Mouse (Mus musculus) left cerebral cortex, postnatal 14 days (tissue): ENCODE data around the gene Rap1b. TPM values are rescaled to one million over a fixed set of nuclear protein-coding genes. Genes with fewer than 3 reads are reported as not detected.

Experiments
- DNase-seq, 2 experiments: peaks; one replicate each; pipeline ENCODE4 v3.0.0; 2021 to 2022; ENCODE audit warnings: low spot score in 2 of 2, mixed read lengths in 1 of 2
- intact Hi-C: fragments of 180-260 bp; cut with DNase I; formaldehyde crosslinking; loops from one replicate; pipeline ENCODE4 v1.15.1; 2025
- total RNA-seq, 2 experiments: library from RNA; stranded (reverse); gene quantifications; 2 replicates each; pipeline ENCODE4 v1.2.3; 2021

Gene Rap1b
- total RNA-seq, 2 experiments from 2014 or later, result 76.6 to 76.7 TPM

DNA sequence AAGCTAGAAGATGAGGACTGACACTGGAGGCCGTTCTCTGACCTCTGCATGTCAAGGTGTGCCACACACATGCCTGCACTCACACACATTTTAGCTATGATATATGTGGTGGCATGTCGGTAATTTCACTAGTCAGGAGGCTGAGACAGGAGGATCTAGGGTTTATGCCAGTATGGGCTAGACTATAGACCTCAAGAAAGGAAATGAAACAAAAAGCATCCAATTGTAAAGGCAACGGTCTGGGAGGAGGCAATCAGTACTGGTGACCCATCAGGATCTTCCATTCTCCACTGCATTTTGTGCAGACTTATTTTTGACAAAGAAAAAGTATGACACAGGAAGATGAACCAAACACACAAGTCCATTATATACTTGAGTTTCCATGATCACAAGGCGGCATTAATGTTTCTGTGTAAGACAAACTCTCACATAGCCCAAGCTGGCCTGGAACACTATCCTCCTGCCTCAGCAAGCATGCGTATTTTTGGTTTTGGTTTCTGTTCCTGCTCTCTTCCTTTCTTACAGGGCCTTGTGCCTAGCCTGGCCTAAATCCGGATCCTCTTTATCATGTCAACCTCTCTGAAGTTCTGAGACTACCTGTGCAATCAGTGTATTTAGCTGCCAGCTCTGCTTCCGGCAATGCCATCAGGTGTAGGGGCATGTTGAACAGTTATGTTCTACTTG is 16.2 kb downstream of the Rap1b start:
- intact Hi-C loops, result no loop called here

DNA sequence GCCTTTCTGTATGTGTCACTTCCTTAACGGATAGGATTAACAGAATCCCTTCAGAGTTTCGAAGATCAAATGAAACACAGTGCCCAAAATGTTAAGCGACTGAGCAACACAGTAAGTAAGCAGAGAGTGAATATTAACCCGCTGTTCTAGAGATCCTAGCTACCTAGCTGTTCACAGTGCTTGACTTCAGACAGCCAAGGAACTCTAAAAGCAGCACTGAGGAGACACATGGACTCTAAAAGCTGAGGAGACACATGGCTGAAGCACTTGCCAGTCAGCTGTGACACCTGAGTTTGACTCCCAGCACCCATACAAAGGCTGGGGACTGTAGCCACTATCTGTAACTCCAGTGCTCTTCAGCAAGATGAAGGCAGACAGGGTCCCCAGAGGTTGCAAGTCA is 16.8 kb downstream of the Rap1b start:
- no peak for DNase-seq
- intact Hi-C loops, result no loop called here

More for the DNA sequence above, 16.2 kb downstream of the Rap1b start:
- DNase-seq, result no peak

DNA sequence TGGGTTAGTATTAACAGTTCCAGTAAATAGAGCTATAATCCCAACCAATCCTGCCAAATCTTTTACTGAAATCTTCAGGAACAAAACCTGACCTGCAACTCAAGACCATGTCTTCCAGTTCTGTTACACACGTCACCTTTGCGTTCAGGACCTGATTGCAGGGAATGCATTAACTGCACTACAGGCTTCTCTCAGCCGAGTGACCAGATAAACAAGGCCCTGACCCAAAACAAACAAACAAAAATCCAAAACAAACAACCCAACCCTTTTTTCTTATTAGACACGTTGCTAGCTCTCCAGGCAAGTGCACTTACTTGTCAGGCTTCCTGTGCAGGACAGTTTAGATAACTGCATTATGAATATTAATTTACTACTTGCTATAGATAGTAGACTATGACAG is 17.3 kb downstream of the Rap1b start:
- intact Hi-C loops, result no loop called here
- DNase-seq, result no peak

DNA sequence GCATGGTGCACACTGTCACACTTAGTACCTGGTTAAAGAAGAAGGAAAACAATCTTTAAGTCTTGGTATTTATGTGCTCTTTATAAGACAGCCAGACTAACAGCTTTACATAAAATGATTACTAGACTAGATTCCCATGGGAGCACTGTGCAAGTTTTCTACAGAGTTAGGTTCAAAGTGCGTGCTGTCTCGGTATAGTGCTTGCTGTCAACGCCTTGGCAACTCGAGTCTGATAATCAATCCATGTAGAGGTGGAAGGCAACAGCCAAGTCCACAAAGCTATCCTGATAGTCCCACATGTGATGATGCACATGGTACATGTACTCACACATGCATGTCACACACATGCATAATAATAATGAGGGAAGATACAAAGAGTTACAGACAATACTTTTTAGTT is 21.2 kb downstream of the Rap1b start:
- intact Hi-C loops, result no loop called here

DNA sequence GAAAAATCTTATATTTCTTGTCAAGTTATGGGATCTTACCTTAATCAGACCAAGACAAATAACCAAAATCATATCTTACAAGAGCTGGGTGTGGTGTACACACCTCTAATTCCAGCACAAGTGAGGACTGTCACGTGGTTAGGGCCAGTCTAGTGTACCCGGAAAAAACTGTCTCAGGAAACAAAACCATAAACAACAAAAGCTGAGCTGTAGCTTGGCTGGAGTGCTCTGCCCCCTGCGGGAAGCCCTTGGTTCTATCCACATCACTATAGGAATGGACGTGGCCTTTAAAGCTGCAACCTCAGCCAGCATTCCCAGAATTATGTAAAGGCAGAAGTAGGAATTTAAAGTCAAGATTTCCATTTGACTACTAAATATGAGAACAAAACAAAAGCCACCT is 21.7 kb downstream of the Rap1b start:
- DNase-seq, result no peak
- intact Hi-C loops, result no loop called here

More for the DNA sequence above, 21.2 kb downstream of the Rap1b start:
- no peak for DNase-seq

DNA sequence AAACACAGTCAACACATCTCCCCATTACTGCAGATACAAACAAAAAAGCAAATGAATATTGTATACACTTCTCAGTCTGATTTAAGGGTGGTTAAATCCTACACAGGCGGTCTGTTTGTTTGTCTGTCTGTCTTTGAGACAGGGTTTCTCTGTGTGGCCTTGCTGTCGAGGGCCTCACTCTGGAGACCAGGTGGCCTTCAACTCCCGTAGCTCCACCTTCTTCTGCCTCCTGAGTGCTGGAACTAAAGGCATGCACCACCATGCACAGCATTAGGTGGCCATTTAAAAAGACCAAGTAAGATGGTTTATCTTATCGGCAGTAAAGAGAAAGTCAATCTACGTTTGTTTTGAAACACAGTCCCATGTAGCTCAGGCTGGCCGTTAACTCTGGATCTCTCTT is 22.5 kb downstream of the Rap1b start:
- intact Hi-C loops, result no loop called here
- DNase-seq, result no peak

DNA sequence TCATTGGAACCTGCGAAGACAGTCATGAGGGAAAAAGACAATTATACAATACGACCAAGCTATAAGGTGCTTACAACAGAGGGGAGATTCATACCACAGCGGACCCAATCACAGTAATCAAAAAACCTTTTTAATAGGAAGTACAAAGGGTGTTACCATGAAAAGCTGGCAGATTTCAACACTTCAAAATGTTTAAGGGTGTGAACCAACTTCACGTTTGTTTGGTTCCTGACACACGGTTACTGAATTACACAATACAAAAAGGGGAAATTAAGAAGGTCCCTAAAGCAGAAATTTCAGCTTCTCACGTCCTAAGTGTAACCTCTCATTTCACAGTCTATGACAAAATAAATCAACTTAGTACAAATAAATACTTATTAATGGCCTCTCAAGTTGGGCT is 27.2 kb downstream of the Rap1b start:
- intact Hi-C loops, result no loop called here
- DNase-seq, result no peak

DNA sequence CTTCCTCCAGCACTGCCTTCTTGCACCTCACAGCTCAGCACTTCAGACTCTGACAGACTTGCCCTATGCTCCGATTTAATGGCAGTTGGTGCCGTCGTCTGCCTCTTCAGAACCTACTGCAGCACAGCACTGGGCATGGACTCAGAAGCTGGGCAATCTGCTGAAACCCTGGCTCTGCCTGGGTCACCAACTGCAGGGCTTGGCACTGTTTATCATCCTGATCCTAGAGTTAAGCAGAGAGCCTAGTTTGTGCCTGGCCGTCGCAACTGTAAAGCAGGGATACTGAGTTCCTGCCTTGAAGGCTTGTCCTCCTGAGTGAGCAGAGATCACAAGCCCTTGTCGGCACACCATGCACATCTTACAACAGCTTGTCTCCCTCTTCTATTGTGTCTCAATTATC is 29.1 kb downstream of the Rap1b start:
- intact Hi-C loops, result no loop called here
- no peak for DNase-seq

DNA sequence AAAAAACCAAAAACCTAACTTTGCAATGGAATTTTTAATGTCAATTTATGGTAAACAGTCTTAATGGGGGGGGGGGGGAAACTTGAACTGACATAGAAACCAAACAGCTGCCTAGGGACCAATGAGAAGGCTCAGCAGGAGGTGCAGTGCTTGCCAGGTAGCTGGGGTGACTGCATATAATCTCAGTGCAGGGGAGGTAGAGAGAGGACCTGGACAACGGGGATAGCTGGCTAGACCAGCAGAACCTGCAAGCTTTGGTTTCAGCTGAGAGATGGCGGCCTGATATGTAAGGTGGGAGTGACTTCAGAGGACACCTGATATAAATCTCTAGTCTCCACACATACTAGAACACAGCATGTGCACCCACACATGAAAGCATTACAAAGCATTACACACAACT is 33.3 kb downstream of the Rap1b start:
- intact Hi-C loops, result no loop called here
- DNase-seq, result no peak

DNA sequence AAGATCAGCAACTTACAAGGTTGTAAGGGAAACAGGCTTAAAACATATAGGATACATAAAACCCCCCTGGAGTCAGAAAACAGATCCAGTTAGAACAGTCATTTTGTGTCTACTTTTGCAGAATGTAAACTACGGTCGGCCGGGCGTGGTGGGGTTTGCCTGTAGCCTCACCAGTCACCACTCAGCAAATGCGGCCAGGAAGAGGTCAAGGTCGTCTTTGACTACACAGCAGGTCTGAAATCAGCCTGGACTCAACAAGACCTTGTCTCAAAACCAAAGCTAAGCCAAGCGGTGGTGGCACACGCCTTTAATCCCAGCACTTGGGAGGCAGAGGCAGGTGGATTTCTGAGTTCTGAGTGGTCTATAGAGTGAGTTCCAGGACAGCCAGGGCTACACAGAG is 34.3 kb downstream of the Rap1b start:
- intact Hi-C loops, result no loop called here

DNA sequence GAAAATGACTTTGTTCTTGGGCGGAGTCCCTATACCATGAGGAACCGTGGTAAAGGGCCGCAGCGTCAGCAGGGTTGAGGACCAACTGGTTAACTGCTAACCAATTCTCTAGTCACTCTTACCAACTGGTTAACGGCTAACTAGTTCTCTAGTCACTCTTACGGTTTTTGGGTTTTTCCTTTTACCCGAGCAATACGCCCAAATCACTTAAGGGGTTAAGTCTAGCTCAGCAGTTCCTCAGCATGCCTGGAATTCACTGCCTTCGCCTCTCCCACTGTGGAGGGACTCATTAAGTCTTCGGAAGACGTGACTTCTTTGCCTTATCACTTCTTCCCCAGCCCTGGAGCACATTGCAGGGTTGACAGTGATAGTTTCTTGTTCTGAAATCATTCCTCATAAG is 35.3 kb downstream of the Rap1b start:
- intact Hi-C loops, result no loop called here
- no peak for DNase-seq

More for the DNA sequence above, 34.3 kb downstream of the Rap1b start:
- DNase-seq, result no peak

DNA sequence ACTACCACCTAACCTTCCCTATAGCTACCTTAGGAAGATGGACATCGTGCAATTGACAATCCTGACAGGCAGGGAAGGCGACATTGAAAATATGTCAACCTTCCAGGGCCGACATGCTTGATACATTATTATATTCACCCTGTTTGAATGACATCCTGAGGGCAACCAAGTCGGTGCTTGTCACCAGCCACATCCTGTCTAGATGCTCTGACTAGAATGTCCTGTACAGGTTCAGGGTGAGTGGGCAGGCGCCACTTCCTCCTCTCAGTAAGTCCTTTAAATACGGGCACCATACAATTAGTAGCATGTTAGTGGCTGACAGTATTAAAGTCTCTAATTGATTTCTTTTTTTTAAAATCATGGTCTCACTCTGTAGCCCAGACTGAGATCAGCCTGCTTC is 37.8 kb downstream of the Rap1b start:
- intact Hi-C loops, result no loop called here
- no peak for DNase-seq

DNA sequence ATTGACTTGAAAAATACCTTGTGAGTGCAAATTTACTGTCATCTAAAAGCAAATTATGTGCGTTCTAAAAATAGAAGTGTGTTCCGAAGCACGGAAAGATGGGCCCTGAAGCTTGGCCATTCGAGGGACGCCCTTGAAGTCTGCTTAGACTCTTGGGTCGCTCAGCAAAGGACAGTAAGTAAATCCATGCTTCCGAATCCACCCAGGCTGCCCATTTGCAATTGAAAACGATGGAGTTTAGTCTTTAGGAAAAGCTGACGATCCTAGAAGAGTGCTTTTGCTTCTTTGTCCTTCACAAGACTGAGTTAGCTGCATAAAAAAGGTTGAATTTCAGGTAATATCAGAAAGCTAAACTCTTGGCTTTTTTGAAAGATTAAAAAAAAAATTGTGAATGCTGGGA is 39.9 kb downstream of the Rap1b start:
- DNase-seq, result no peak
- intact Hi-C loops, result no loop called here

DNA sequence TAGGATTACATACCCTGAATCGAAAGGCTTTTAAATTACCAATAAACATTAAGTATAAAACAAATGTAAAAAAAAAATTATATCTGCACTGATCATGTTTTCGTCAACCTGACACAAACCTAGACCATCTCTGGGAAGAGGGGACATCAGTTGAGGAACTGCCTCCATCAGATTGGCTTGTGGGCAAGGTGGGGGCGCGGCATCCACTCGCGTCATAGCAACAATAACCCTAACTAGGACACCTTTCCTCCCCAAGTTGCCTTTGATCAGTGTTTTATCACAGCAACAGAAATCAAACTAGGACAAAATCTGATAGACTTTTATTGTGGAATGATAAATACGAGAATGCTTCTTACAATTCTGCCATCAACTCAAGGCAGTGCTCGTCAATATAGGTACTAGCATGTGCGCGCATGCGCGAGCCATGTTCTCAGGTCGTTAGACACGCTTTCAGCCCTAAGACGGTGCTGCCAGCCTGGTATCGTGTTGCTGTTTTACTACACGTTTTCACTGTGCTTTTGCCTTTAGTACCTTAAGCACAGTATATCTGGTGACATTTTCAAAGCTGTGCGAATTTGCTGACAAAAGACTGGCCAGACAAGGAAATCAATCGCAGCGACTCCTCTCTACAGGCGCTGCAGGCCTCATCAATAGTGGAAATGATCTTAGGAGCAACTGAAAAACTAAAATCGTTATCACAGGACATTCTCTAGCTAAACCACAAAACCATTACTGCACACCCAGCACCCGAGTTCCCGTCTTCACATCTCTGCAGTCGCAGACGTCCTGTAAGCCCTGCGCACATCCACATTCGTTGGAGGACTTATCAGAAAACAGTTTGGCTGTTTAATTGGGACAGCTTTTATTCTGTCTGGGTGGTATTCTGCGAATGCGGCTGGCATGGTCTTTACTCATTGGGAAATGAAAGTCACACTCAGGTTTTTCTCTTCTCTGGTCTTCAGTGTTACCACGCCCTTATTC is 41.7 kb downstream of the Rap1b start:
- no peak for DNase-seq

DNA sequence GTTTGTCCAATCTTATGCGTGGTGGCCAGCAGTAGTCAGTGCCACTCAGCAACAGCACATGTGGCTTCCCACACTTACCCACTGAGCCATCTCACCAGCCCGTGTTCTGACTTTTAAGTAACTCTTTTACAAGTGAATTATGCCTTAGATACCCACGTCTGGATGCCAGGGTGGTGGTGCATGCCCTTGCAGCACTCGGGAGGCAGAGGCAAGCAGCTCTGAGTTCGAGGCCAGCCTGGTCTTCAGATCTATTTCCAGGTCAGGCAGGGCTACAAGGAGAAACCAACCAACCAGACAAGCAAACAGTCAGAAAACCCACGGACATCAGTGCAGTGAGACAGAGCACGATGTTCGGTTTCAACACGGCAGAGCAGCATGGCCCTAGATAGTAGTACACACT is 43.9 kb downstream of the Rap1b start:
- intact Hi-C loops, result no loop called here
- no peak for DNase-seq

More for the DNA sequence above, 41.7 kb downstream of the Rap1b start:
- intact Hi-C loops, result no loop called here

DNA sequence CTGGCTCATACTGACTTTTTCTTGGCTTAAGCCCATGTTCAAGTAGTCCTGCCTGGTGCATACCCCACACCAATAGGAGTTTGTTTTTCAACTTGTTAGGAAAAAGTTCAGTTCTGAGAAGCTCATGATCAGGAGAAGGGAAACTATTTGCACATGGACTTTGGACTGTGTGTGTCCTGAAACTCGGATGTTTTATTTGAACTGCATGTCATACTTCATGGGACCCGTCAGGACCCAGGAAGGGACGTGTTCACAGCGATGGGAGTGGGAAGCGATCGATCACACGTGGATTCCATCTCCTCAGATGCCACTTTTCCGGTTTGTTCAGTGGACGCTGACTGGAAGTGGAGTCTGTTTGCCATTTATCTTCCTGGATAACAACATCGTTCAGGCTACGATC is 46.0 kb downstream of the Rap1b start:
- no peak for DNase-seq
- intact Hi-C loops, result no loop called here

DNA sequence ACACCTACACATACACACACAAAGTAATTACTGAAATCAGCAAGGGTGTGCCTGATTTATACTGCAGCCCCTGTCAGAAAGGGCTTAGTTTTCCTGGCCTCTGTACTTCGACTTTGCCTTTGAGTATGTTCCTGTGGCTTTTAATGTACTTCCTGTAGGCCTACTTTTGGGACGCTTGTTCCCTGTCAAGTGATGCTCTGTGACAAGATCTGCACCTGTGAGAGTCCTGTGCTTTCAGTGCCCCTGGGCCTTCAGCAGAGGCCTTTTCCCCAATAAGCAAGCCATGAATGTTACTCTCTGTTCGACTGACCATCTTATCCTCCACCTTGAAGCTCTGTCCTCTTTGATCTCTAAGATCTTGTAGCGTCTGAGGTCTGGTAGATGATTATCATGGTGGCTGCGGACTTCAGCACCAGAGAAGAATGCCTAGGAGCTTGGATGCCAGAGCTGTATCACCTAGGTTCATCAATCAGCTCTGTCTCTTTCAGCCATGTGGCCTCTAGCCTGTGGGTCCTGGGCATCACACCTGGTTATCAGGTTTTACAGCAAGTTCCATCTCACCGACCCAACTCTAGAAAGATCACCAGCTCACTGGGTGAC is 47.3 kb downstream of the Rap1b start:
- DNase-seq, result no peak
- intact Hi-C loops, result no loop called here

DNA sequence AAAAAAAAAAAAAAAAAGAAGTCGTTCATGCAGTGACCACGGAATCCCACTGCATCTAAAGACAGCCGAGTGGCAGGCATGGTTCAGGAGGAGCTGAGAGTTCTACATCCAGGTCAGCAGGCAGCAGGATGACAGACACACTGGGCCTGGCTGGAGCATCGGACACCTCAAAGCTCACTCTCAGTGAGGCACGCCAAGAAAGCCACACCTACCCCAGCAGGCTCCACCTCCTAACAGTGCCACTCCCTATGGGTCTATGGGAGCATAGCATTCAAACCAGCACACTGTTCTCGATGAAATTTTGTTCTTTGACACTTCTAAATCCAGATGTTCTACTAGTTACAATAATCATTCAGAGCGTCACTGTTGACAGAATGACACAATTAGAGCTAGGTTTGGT is 48.2 kb downstream of the Rap1b start:
- intact Hi-C loops, result no loop called here
- no peak for DNase-seq

DNA sequence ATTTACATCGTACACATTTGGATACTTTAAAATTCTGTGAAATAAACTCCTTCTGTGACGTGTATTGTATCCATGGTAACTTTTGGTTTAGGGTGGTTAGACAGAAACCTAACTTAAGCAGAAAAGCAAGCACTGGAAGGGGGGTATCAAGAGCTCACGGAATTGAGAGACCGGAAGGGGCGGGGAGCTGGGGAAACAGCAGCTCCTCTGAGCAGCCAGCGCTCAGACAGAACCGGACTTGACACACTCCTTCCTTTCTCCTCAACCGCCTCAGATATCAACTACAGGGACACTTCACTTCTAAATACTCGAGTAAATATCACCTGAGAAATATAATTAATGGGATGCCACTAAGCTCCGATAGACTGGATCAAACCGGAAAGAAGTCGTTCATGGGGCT is 48.7 kb downstream of the Rap1b start:
- DNase-seq, result no peak
- intact Hi-C loops, result no loop called here

DNA sequence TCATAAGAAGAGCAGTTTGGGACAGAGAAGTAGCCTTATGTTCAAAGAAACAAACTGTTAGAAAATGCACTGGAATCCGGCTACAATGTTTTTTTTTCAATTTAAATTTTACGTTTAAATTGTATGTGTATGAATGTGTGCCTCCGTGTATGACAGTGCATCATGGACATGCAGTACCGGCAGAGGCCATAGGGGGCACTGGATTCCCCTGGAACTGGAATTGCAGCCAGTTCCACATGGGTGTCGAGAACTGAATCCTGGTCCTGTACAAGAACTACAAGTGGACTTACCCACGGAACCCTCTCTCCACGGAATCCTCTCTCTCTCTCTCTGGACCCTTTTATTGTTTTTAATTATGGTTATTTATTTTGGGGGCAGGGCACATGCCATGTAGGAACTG is 49.7 kb downstream of the Rap1b start:
- DNase-seq, result no peak
- intact Hi-C loops, result no loop called here
